Mouse (Mus musculus) C2C12 (cell line): ENCODE measurements around the gene Tnrc18.

Experiments used
- CEBPB ChIP-seq: IDR thresholded peaks from one replicate; pipeline ENCODE4 v1.6.1; 2011; ENCODE audit warnings: low read depth, mild to moderate bottlenecking, control low read depth, moderate library complexity
- CTCF ChIP-seq: IDR thresholded peaks from one replicate; pipeline ENCODE4 v1.5.1; 2011; ENCODE audit not compliant: control insufficient read depth, insufficient read depth, insufficient read length
- MAX ChIP-seq: IDR thresholded peaks from one replicate; pipeline ENCODE4 v1.6.1; 2011; ENCODE audit warnings: mild to moderate bottlenecking, control low read depth
- MYOD1 ChIP-seq: IDR thresholded peaks from one replicate; pipeline ENCODE4 v1.6.1; 2011; ENCODE audit warnings: low read depth; ENCODE audit not compliant: control insufficient read depth, insufficient read length
- MYOG ChIP-seq: IDR thresholded peaks from one replicate; pipeline ENCODE4 v1.6.1; 2011; ENCODE audit not compliant: control insufficient read depth, insufficient read length; ENCODE audit errors: extremely low read depth
- USF1 ChIP-seq: IDR thresholded peaks from one replicate; pipeline ENCODE4 v1.6.1; 2011; ENCODE audit warnings: low read depth, mild to moderate bottlenecking, control low read depth, moderate library complexity

DNA sequence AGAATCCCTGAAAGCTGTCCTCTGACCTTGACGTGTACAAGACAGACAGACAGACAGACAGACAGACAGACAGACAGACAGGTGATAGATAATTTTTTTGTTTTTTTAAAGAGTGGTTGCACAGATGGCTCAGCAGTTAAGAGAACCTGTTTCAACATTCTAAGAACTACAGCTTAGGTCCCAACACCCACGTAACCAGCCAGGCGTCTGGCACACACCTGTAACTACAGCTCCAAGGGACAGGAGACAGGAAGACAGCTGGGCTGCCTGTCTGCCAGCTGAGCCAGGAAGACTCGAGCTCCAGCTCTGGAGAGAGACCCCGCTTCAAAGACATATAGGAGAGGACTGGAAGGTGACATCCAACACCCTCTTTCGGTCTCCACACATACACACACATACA, 38.6 kb downstream of the Tnrc18 start:
- TF ChIP-seq USF1 = no peak
- no peak for TF ChIP-seq CTCF
- no peak for TF ChIP-seq CEBPB
- no peak for TF ChIP-seq MYOG
- TF ChIP-seq MYOD1 = no peak
- TF ChIP-seq MAX = no peak
